Comparison of ENCODE assay signal across 10 mouse cellular contexts in genomic region chr17:28580396-28580795, GRCm38 (mm10). TPM values are rescaled to one million over a fixed set of nuclear protein-coding genes. Genes with fewer than 3 reads are reported as not detected.
DNase-seq lines count a peak whose midpoint lies in the region; ATAC-seq lines count a peak whose summit lies in the region.
"Had no signal": no experiment of that assay in that cellular context is flagged by ENCODE, and none has a peak within 500 bp of the region (broad histone marks: within the 10 kb centered on the region; RNA-seq: fewer than 3 reads in every experiment).

No protein-coding gene starts in this region.

- 5% methylated on average over 9 of the region's 9 CpGs for WGBS in intestine, embryonic 16.5 days
- WGBS in lung, embryonic 16.5 days, result 4% methylated on average over 9 of the region's 9 CpGs

- no peaks in the 10 kb centered on the region for H3K9me3 ChIP-seq in intestine, embryonic 16.5 days (ENCODE audit: control insufficient read depth, low read length)
- H3K9me3 ChIP-seq in lung, embryonic 16.5 days (ENCODE audit: control insufficient read depth, low read length), result no peaks in the 10 kb centered on the region
- H3K9me3 ChIP-seq: stomach, embryonic 15.5 days had no signal

- no peak overlapping the region for H3K27ac ChIP-seq in intestine, embryonic 16.5 days (ENCODE audit: low read length)
- H3K27ac ChIP-seq in lung, embryonic 16.5 days (ENCODE audit: low read length), result no peak overlapping the region
- H3K27ac ChIP-seq: stomach, embryonic 15.5 days had no signal

- H3K4me2 ChIP-seq in intestine, embryonic 16.5 days (ENCODE audit: low read depth, low read length), result no peak overlapping the region
- H3K4me2 ChIP-seq in lung, embryonic 16.5 days (ENCODE audit: low read depth, low read length), result no peak overlapping the region
- H3K4me2 ChIP-seq: stomach, embryonic 15.5 days had no signal

- peak; percentile 22 for DNase-seq in gastrocnemius, adult 18-20 months (ENCODE audit: low spot score)
- no peak for DNase-seq in gastrocnemius, adult 8-10 months (ENCODE audit: low spot score in 2 of 2)
- DNase-seq in B cell, adult 2 months, result peak; percentile 58 to 59
- DNase-seq in c-Kit-positive CD71-negative TER-119-negative erythroid progenitor cells, embryonic 14.5 days (ENCODE audit: low read depth), result peak; percentile 83
- DNase-seq in testis, postnatal 14 days (ENCODE audit: low spot score), result peak; percentile 50
- no peak for DNase-seq in layer of hippocampus, adult 11-12 months (ENCODE audit: low spot score)

- H3K9ac ChIP-seq in intestine, embryonic 16.5 days (ENCODE audit: low read depth, low read length), result no peak overlapping the region
- H3K9ac ChIP-seq in lung, embryonic 16.5 days (ENCODE audit: low read length), result no peak overlapping the region
- H3K9ac ChIP-seq: stomach, embryonic 15.5 days had no signal

- no peaks in the 10 kb centered on the region for H3K27me3 ChIP-seq in intestine, embryonic 16.5 days (replicated peaks; ENCODE audit: control insufficient read depth, insufficient read depth, low read length)
- no peaks in the 10 kb centered on the region for H3K27me3 ChIP-seq in lung, embryonic 16.5 days (ENCODE audit: control insufficient read depth, insufficient read depth, low read depth, low read length)
- H3K27me3 ChIP-seq: stomach, embryonic 15.5 days had no signal

- peaks cover 5% of the 10 kb centered on the region for H3K4me1 ChIP-seq in intestine, embryonic 16.5 days (ENCODE audit: control insufficient read depth, insufficient read depth, low read length)
- H3K4me1 ChIP-seq in lung, embryonic 16.5 days (replicated peaks; ENCODE audit: control insufficient read depth, insufficient read depth, low read length), result no peaks in the 10 kb centered on the region; the same call in 1 of the 2 replicates

- ATAC-seq in intestine, embryonic 16.5 days, result 0 out of 2 replicates have a peak, but pooled peaks have one; percentile 45
- peak; percentile 64; the same call in 1 of the 2 replicates for ATAC-seq in lung, embryonic 16.5 days (ENCODE audit: low read depth)

- no peak overlapping the region for H3K4me3 ChIP-seq in intestine, embryonic 16.5 days (ENCODE audit: low read length)
- no peak overlapping the region for H3K4me3 ChIP-seq in lung, embryonic 16.5 days (ENCODE audit: low read length)
- H3K4me3 ChIP-seq: stomach, embryonic 15.5 days had no signal

- no peaks in the 10 kb centered on the region for H3K36me3 ChIP-seq in intestine, embryonic 16.5 days (ENCODE audit: control insufficient read depth, insufficient read depth, low read length)
- no peaks in the 10 kb centered on the region for H3K36me3 ChIP-seq in lung, embryonic 16.5 days (ENCODE audit: control insufficient read depth, insufficient read depth, low read length)
- H3K36me3 ChIP-seq: stomach, embryonic 15.5 days had no signal

RNA-seq across cellular contexts. Expression of gene Lhfpl5, which starts 5.0 kb away (rescaled TPM):
- total RNA-seq in gastrocnemius, adult 18-20 months (2021), result not detected
- not detected for total RNA-seq in gastrocnemius, adult 8-10 months (2022)
- 0.92 and 1.0 TPM in 2 replicates for polyA plus RNA-seq in intestine, embryonic 16.5 days (2015; fragmentation: Nextera tagmentation; extraction: Ambion mirVana)
- 0.48 and 0.50 TPM in 2 replicates for polyA plus RNA-seq in lung, embryonic 16.5 days (2015; fragmentation: Nextera tagmentation; extraction: Ambion mirVana)

RNA-seq across cellular contexts. Expression of gene Clps, which starts 19.8 kb away (rescaled TPM):
- not detected for total RNA-seq in gastrocnemius, adult 18-20 months (2021)
- total RNA-seq in gastrocnemius, adult 8-10 months (2022), result not detected
- 1,810 and 2,508 TPM in 2 replicates for polyA plus RNA-seq in intestine, embryonic 16.5 days (2015; fragmentation: Nextera tagmentation; extraction: Ambion mirVana)
- polyA plus RNA-seq in lung, embryonic 16.5 days (2015; fragmentation: Nextera tagmentation; extraction: Ambion mirVana), result 0.35 and 1.8 TPM in 2 replicates
- total RNA-seq: left cerebral cortex, postnatal 10 days had no signal

RNA-seq across cellular contexts. Expression of gene Clpsl2, which starts 31.2 kb away (rescaled TPM):
- total RNA-seq in gastrocnemius, adult 18-20 months (2021), result not detected
- total RNA-seq in gastrocnemius, adult 8-10 months (2022), result not detected
- polyA plus RNA-seq in intestine, embryonic 16.5 days (2015; fragmentation: Nextera tagmentation; extraction: Ambion mirVana), result not detected in 2 replicates
- polyA plus RNA-seq in lung, embryonic 16.5 days (2015; fragmentation: Nextera tagmentation; extraction: Ambion mirVana), result not detected in 2 replicates
- total RNA-seq: left cerebral cortex, postnatal 10 days had no signal
- polyA plus RNA-seq: stomach, embryonic 15.5 days had no signal

RNA-seq across cellular contexts. Expression of gene Srpk1, which starts 42.1 kb away (rescaled TPM):
- 10 to 100 TPM; 26.7 to 30.4 TPM for total RNA-seq in gastrocnemius, adult 18-20 months (2021)
- 10 to 100 TPM; 23.1 to 29.4 (median 26.6) TPM for total RNA-seq in gastrocnemius, adult 8-10 months (2022)
- 72.0 and 83.2 TPM in 2 replicates for polyA plus RNA-seq in intestine, embryonic 16.5 days (2015; fragmentation: Nextera tagmentation; extraction: Ambion mirVana)
- 62.2 and 69.2 TPM in 2 replicates for polyA plus RNA-seq in lung, embryonic 16.5 days (2015; fragmentation: Nextera tagmentation; extraction: Ambion mirVana)

RNA-seq across cellular contexts. Expression of gene Armc12, which starts 49.8 kb away (rescaled TPM):
- not detected for total RNA-seq in gastrocnemius, adult 18-20 months (2021)
- total RNA-seq in gastrocnemius, adult 8-10 months (2022), result not detected
- not detected in 2 replicates for polyA plus RNA-seq in intestine, embryonic 16.5 days (2015; fragmentation: Nextera tagmentation; extraction: Ambion mirVana)
- polyA plus RNA-seq in lung, embryonic 16.5 days (2015; fragmentation: Nextera tagmentation; extraction: Ambion mirVana), result not detected in 2 replicates
- total RNA-seq: left cerebral cortex, postnatal 10 days had no signal
- polyA plus RNA-seq: stomach, embryonic 15.5 days had no signal

Comparison
In these comparisons a context has a peak if more than half of its experiments do, and no peak if none do; other contexts are left out.
1. DNase-seq: peak in gastrocnemius, adult 18-20 months (single experiment), B cell, adult 2 months (2 of 2), c-Kit-positive CD71-negative TER-119-negative erythroid progenitor cells, embryonic 14.5 days (single experiment) and testis, postnatal 14 days (single experiment); none in gastrocnemius, adult 8-10 months (0 of 2) and layer of hippocampus, adult 11-12 months (single experiment).